Mouse (Mus musculus) cerebellum, adult 8-10 months (tissue): ENCODE measurements at regions not wholly inside any gene's neighbourhood (a gene's known extent, or its start where the extent isn't known, plus 50 kb on each side); places are given as distances from the start of the nearest gene placed in this dataset.
A peak's percentile ranks its signal among the peaks of the same experiment; 100 is the strongest.

Experiments used
- DNase-seq: peaks from one replicate; pipeline ENCODE4 v3.0.0; 2022

- no peak for DNase-seq
These were observed 336.9 kb upstream of the Gcfc2 start for GRCm38 (mm10) chr6:81586441-81587117.

- peak; percentile 4 for DNase-seq
These were observed 333.7 kb upstream of the Gcfc2 start for GRCm38 (mm10) chr6:81589727-81590126.

- DNase-seq, result no peak
These were observed 327.5 kb upstream of the Gcfc2 start for GRCm38 (mm10) chr6:81595926-81596325.

GRCm38 (mm10) chr6:81608637-81609036 is 314.8 kb upstream of the Gcfc2 start:
- no peak for DNase-seq

GRCm38 (mm10) chr6:81611980-81612379 is 311.5 kb upstream of the Gcfc2 start:
- no peak for DNase-seq

- DNase-seq, result no peak
These were observed 305.5 kb upstream of the Gcfc2 start for GRCm38 (mm10) chr6:81618018-81618417.

- no peak for DNase-seq
These were observed 302.4 kb upstream of the Gcfc2 start for GRCm38 (mm10) chr6:81621028-81621427.

- no peak for DNase-seq
These were observed 300.8 kb upstream of the Gcfc2 start for GRCm38 (mm10) chr6:81622714-81623113.

- no peak for DNase-seq
These were observed 298.5 kb upstream of the Gcfc2 start for GRCm38 (mm10) chr6:81625016-81625415.

- DNase-seq, result no peak
These were observed 289.9 kb upstream of the Gcfc2 start for GRCm38 (mm10) chr6:81633586-81633985.

- no peak for DNase-seq
These were observed 275.7 kb upstream of the Gcfc2 start for GRCm38 (mm10) chr6:81647615-81648375.

GRCm38 (mm10) chr6:81651856-81652255 is 271.6 kb upstream of the Gcfc2 start:
- DNase-seq, result no peak

GRCm38 (mm10) chr6:81655205-81655604 is 268.3 kb upstream of the Gcfc2 start:
- no peak for DNase-seq

GRCm38 (mm10) chr6:81660478-81661395 is 262.7 kb upstream of the Gcfc2 start:
- DNase-seq, result peak; percentile 5

GRCm38 (mm10) chr6:81668944-81669343 is 254.5 kb upstream of the Gcfc2 start:
- no peak for DNase-seq

GRCm38 (mm10) chr6:81673316-81673715 is 250.2 kb upstream of the Gcfc2 start:
- no peak for DNase-seq

- DNase-seq, result no peak
These were observed 226.2 kb upstream of the Gcfc2 start for GRCm38 (mm10) chr6:81697284-81697683.

GRCm38 (mm10) chr6:81698173-81698572 is 225.3 kb upstream of the Gcfc2 start:
- DNase-seq, result no peak

GRCm38 (mm10) chr6:81714867-81715266 is 208.6 kb upstream of the Gcfc2 start:
- no peak for DNase-seq

- DNase-seq, result no peak
These were observed 207.1 kb upstream of the Gcfc2 start for GRCm38 (mm10) chr6:81716371-81716770.

- no peak for DNase-seq
These were observed 198.6 kb upstream of the Gcfc2 start for GRCm38 (mm10) chr6:81724601-81725545.

GRCm38 (mm10) chr6:81731631-81732030 is 191.8 kb upstream of the Gcfc2 start:
- DNase-seq, result no peak
